Mouse (Mus musculus) ovary, postnatal 10 days (tissue): ENCODE measurements at regions not wholly inside any gene's neighbourhood (a gene's known extent, or its start where the extent isn't known, plus 50 kb on each side); places are given as distances from the start of the nearest gene placed in this dataset.

Experiments used
- DNase-seq: peaks from one replicate; pipeline ENCODE4 v3.0.0; 2022; ENCODE audit warnings: low spot score

GRCm38 (mm10) chr8:6002612-6003011 is 897.5 kb upstream of the Slc10a2 start:
- DNase-seq: no peak

- no peak for DNase-seq
Measured at GRCm38 (mm10) chr8:5994846-5995245, 889.7 kb upstream of the Slc10a2 start.

GRCm38 (mm10) chr8:5965403-5966015 is 860.4 kb upstream of the Slc10a2 start:
- DNase-seq: no peak

- no peak for DNase-seq
Measured at GRCm38 (mm10) chr8:5964299-5964698, 859.1 kb upstream of the Slc10a2 start.

- no peak for DNase-seq
Measured at GRCm38 (mm10) chr8:5938057-5938456, 832.9 kb upstream of the Slc10a2 start.

GRCm38 (mm10) chr8:5918136-5918535 is 813.0 kb upstream of the Slc10a2 start:
- DNase-seq: no peak
